Mouse (Mus musculus) common myeloid progenitor, adult 5-6 weeks (primary cell): ENCODE data around the gene Pramef17. TPM values are rescaled to one million over a fixed set of nuclear protein-coding genes. Genes with fewer than 3 reads are reported as not detected.
"Not testable (repeated sequence)": the region's sequence is repeated elsewhere in the genome, so short reads cannot be mapped to it uniquely, and the experiment has no call there.

Experiments
- ATAC-seq: replicated peaks from 2 replicates; pipeline ENCODE4 v1.8.0; 2016; ENCODE audit warnings: low read depth, mild to moderate bottlenecking, moderate TSS enrichment, inconsistent platforms; ENCODE audit not compliant: poor library complexity, severe bottlenecking
- total RNA-seq: library from RNA; stranded (forward); fragments of 200-1000, 187-1606 nt; gene quantifications from 2 replicates; pipeline ENCODE4 v1.2.3, GENCODE M21; 2017

Gene Pramef17
- not detected in 2 replicates for total RNA-seq

- not testable (repeated sequence) for ATAC-seq
These were observed at the start of gene Pramef17 for GRCm38 (mm10) chr4:143994269-143994668. TSS of gene Pramef17 (minus strand) at chr4:143994369.

- ATAC-seq: not testable (repeated sequence)
These were observed 6.0 kb downstream of the Pramef17 start for GRCm38 (mm10) chr4:143988126-143988525.

DNA sequence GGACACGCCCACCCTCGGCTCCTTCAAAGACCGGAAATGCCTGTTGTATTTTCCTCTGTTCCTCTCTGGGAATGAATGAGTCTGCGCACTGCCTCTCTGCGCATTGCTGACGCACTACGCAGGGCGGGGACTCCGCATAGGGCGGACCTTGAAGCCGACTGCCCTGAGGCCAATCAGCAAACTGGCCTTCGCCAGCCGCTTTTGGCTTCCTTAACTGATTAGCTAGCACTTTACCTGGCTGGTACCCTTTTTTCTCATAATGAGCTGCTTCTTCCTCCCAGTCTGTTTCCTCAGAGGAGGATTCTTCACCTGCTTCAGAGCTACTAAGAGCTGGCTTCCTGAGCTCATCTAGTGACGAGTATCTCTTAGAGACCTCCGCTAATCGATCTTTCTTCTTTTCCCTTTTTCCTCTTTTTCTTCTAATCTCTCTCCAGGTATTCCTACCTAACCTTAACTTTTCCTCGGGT, 6.7 kb downstream of the Pramef17 start:
- ATAC-seq: not testable (repeated sequence)

GRCm38 (mm10) chr4:143985733-143986132, 8.4 kb downstream of the Pramef17 start:
- not testable (repeated sequence) for ATAC-seq

- not testable (repeated sequence) for ATAC-seq
These were observed 9.0 kb downstream of the Pramef17 start for GRCm38 (mm10) chr4:143985165-143985564.

GRCm38 (mm10) chr4:143983446-143983845, 10.7 kb downstream of the Pramef17 start:
- not testable (repeated sequence) for ATAC-seq

GRCm38 (mm10) chr4:143966850-143967249, 27.3 kb downstream of the Pramef17 start, which contains the start of gene Gm13101:
TSS of gene Gm13101 (minus strand) at chr4:143966950.
- not testable (repeated sequence) for ATAC-seq

- ATAC-seq: not testable (repeated sequence)
These were observed 43.3 kb downstream of the Pramef17 start, which contains the start of gene Pramef25 for GRCm38 (mm10) chr4:143950916-143951315. TSS of gene Pramef25 (minus strand) at chr4:143951016.

Other genes starting within 250 kb of the Pramef17 start
- not detected in 2 replicates for gene Gm13023, start 205.0 kb downstream of the Pramef17 start, total RNA-seq
- not detected in 2 replicates for gene Gm13084, start 178.3 kb downstream of the Pramef17 start, total RNA-seq
- gene Gm13103, start 147.9 kb downstream of the Pramef17 start, total RNA-seq: not detected in 2 replicates
- not detected in 2 replicates for gene Pramef6, start 94.0 kb downstream of the Pramef17 start, total RNA-seq
- gene Pramef25, start 43.4 kb downstream of the Pramef17 start, total RNA-seq: not detected in 2 replicates
- gene Gm13101, start 27.4 kb downstream of the Pramef17 start, total RNA-seq: not detected in 2 replicates
- gene Pramel4, start 64.8 kb upstream of the Pramef17 start, total RNA-seq: not detected in 2 replicates
- gene Gm13102, start 112.1 kb upstream of the Pramef17 start, total RNA-seq: not detected in 2 replicates
- gene Oog3, start 168.3 kb upstream of the Pramef17 start, total RNA-seq: not detected in 2 replicates
- not detected in 2 replicates for gene Oog2, start 196.3 kb upstream of the Pramef17 start, total RNA-seq
- gene C87977, start 218.9 kb upstream of the Pramef17 start, total RNA-seq: not detected in 2 replicates